Mouse (Mus musculus): ENCODE measurements around the gene Sox18. TPM values are rescaled to one million over a fixed set of nuclear protein-coding genes. Genes with fewer than 3 reads are reported as not detected.

The Sox18 gene
- total RNA-seq (2023; ENCODE audit: inconsistent age): not detected in 4 replicates

GRCm38 (mm10) chr2:181671326-181671725, at the start of gene Sox18:
Gene Sox18, minus strand, starts transcription at chr2:181671640.

GRCm38 (mm10) chr2:181714903-181715326, 43.5 kb upstream of the Sox18 start, which contains the start of gene Oprl1:
Gene Oprl1, plus strand, starts transcription at chr2:181715016.

DNA sequence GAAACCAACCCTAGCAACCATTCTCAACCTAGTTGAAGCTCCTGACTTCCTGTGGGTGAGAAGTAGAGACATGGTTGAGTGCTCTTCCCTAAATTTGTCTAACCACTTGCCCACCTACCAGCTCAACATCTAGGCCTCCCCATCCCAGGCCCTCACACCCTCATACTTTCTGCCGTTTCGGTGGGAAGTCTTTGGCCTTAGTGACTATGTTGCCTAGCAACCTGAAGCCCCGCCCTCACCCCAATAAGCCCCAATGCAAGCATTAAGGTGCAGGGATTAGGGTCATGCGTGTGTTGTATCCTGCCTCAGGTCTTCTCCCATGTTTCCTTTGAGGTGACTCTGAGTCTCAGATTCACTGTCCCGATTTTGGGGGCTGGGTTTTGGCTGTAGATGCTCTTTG, 26.8 kb upstream of the Sox18 start, which contains the start of gene Lkaaear1:
Gene Lkaaear1 (minus strand): TSS at position 202 of the 400 bp plus-strand sequence.

DNA sequence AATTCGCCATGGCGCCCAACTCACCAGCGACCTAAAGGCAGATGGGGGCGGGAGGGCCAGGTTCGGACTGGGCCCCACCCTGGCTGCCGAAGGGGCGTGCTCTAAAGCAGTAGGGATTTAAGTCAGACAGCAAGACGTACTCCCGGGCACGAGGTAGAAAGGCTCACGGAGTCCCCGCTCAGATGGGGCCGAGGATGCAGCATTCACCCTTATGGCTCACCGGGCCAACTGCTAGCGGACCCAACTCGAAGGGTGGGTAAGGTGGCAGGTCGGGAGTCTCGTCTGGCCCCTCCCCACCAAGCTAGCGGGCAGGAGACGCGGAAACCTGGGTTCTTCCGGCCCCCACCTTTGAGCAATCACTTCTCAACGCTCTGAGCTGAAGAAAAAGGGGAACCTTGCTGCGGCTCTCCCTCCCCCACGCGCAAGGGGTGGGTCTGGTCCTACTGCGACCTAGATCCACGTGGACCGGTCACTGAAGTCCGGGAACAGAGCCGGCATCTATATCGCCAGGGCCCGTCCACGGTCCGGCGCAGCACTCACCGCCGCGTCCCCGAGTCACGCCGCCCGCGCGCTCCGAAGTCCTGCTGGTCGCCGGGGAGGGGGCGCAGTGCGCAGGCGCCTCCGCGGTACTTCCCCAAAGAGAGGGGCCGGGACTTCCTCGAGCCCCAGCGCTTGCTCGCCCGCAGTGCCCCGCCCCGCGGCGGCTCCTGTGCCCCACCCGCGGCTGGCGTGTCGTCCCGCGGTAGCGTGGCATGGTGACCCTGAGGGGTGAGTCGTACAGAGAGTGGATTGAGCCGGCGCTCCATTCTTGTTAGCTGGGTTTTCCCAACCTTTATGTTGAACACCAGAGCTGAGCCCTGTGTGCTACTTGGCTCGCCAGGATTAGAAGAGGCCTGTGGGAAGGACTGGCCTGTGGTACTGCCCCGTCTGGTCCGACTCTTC, 22.2 kb upstream of the Sox18 start, which contains the start of gene Rgs19:
Gene Rgs19 (minus strand): TSS at position 639 of the 942 bp plus-strand sequence.

DNA sequence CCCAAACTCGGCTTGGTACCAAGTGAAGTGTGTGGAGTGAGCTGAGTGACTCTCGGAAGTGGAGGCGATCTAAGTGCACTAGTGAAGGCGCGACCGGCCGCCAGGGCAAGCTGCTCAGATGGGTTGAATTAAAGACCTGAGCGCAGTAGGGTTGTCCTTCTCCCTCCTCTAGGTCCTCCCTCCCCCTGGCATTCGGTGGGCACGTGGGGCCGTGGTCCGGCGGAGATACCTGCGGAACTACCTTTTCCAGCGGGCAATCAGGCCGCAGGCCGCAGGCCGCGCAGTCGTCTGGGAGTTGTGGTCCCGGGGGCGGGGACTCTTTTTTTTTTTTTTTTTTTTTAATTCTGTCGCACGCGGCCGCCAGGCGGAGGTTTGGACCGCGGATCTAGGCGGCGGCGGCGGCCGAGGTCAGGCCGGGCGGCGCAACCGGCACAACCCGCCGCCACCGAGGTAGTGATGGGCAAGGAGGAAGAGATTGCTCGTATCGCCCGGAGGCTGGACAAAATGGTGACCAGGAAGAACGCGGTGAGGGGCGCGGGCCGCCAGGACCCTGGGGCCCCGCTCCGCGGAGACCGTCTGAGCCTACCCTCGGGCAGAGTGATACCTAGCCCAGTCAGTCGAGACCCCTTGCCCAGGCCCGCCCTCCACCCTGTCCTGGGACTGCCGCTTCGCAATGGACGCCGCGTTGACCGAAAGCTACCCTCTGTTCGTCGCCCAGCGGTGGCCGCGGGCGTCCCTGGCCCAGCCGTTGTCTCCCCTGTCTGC, 8.7 kb upstream of the Sox18 start, which contains the start of gene Tcea2:
Gene Tcea2 (plus strand): TSS at position 360 of the 765 bp plus-strand sequence.

DNA sequence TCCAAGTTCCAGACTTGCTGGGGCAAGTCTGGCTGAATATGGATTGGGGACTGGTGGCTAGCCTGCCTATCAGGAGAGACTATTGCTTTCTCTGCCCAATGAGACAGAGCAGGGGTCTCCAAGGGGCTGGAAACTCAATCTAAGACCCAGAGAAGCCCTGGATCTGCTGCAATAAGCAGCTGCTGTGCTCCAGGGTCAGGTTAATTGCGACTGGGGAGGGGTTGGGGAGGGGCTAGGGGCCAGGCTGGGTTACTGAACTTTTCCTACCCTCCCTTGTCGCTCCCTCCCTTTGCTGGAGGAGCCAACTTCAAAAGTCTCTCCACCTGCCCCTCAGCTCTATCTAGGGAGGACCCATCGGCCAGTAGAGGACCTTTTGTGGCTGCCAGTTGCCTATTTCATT, 14.7 kb downstream of the Sox18 start, which contains the start of gene Gm29797:
Gene Gm29797 (plus strand): TSS at position 301 of the 400 bp plus-strand sequence.

Other genes with a start within 250 kb of the Sox18 start
- 0.29 to 1.3 TPM (median 0.69 TPM) in 4 replicates for gene Zbtb46, start 212.2 kb downstream of the Sox18 start, total RNA-seq (2023; ENCODE audit: inconsistent age)
- not detected in 4 replicates for gene Abhd16b, start 178.4 kb downstream of the Sox18 start, total RNA-seq (2023; ENCODE audit: inconsistent age)
- 79.5 to 84.3 TPM (median 80.4 TPM) in 4 replicates for gene Tpd52l2, start 174.5 kb downstream of the Sox18 start, total RNA-seq (2023; ENCODE audit: inconsistent age)
- 112 to 128 TPM (median 117 TPM) in 4 replicates for gene Dnajc5, start 151.2 kb downstream of the Sox18 start, total RNA-seq (2023; ENCODE audit: inconsistent age)
- 161 to 195 TPM (median 177 TPM) in 4 replicates for gene Uckl1, start 86.7 kb downstream of the Sox18 start, total RNA-seq (2023; ENCODE audit: inconsistent age)
- 60.3 to 64.9 TPM (median 63.4 TPM) in 4 replicates for gene Prpf6, start 79.8 kb downstream of the Sox18 start, total RNA-seq (2023; ENCODE audit: inconsistent age)
- gene Zfp512b, start 78.8 kb downstream of the Sox18 start, total RNA-seq (2023; ENCODE audit: inconsistent age): 37.9 to 43.7 TPM (median 42.4 TPM) in 4 replicates
- 11.6 to 16.0 TPM (median 13.1 TPM) in 4 replicates for gene Samd10, start 72.4 kb downstream of the Sox18 start, total RNA-seq (2023; ENCODE audit: inconsistent age)
- gene Gm29797, start 14.6 kb downstream of the Sox18 start, total RNA-seq (2023; ENCODE audit: inconsistent age): 1.2 TPM in 1 of 4 replicates, not detected in the others
- 15.8 to 23.0 TPM (median 19.9 TPM) in 4 replicates for gene Tcea2, start 8.7 kb upstream of the Sox18 start, total RNA-seq (2023; ENCODE audit: inconsistent age)
- gene Rgs19, start 22.3 kb upstream of the Sox18 start, total RNA-seq (2023; ENCODE audit: inconsistent age): 162 to 178 TPM (median 173 TPM) in 4 replicates
- gene Lkaaear1, start 26.8 kb upstream of the Sox18 start, total RNA-seq (2023; ENCODE audit: inconsistent age): not detected in 4 replicates
- gene Oprl1, start 43.4 kb upstream of the Sox18 start, total RNA-seq (2023; ENCODE audit: inconsistent age): 0.45 to 0.63 TPM (median 0.57 TPM) in 3 of 4 replicates, not detected in the other
- not detected in 4 replicates for gene Myt1, start 91.7 kb upstream of the Sox18 start, total RNA-seq (2023; ENCODE audit: inconsistent age)
- 38.7 to 47.6 TPM (median 42.9 TPM) in 4 replicates for gene Pcmtd2, start 166.2 kb upstream of the Sox18 start, total RNA-seq (2023; ENCODE audit: inconsistent age)
- 10.6 to 15.3 TPM (median 13.4 TPM) in 4 replicates for gene Polr3k, start 192.7 kb upstream of the Sox18 start, total RNA-seq (2023; ENCODE audit: inconsistent age)